Mouse (Mus musculus) thymus, postnatal 36 days (tissue): Measurements from ENCODE around the gene Pdik1l.
A peak's percentile ranks its signal among the peaks of the same experiment; 100 is the strongest.

Experiments used
- DNase-seq, 2 experiments: peaks; one replicate each; pipeline ENCODE4 v3.0.0; 2022; ENCODE audit warnings: mixed read lengths in 2 of 2

The Pdik1l gene

GRCm38 (mm10) chr4:134287575-134288025 lies at the start of gene Pdik1l:
TSS of gene Pdik1l (minus strand) at chr4:134287895.
- DNase-seq = peak; percentile 85 to 87

- DNase-seq = no peak
Observed at GRCm38 (mm10) chr4:134330281-134330680, 42.6 kb upstream of the Pdik1l start.

GRCm38 (mm10) chr4:134328832-134329231 lies 41.1 kb upstream of the Pdik1l start:
- no peak for DNase-seq

- no peak for DNase-seq
Observed at GRCm38 (mm10) chr4:134328151-134328550, 40.5 kb upstream of the Pdik1l start.

- DNase-seq = no peak
Observed at GRCm38 (mm10) chr4:134326859-134327530, 39.3 kb upstream of the Pdik1l start.

DNA sequence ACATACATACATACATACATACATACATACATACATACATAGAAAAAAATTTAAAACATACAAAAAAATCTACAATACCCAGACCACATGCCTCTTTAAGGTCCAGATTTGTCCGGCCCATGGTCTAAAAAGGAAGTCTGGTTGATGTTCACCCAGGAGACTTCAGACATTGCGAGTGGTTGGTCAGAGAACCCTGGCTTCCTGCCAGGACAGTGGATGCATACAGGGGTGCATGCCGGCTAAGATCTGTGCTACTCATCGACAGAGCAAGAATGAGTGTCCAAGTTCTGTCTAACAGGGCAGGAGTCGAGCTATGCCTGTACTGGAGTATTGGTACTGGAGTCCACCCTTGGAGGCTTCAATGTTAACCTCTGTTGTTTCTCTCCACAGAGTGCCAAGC lies 37.0 kb upstream of the Pdik1l start:
- DNase-seq = no peak

DNA sequence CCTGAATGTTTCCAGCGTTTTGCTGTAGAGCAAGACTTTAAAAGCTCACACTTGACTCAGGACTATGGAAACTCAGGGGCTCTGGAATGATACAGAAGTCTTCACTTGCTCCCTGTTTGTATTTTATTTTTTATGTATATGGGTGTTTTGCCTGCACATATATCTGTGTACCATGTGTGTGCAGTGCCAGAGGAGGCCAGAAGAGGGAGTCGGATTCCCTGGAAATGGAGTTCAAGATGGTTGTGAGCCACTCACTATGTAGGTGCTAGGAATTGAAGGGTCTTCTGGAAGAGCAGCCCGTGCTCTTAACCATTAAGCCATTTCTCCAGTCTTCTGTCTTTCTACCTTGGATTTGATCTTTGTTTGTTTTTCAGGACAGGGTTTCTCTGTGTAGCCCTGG lies 33.8 kb upstream of the Pdik1l start:
- no peak for DNase-seq

GRCm38 (mm10) chr4:134319674-134320073 lies 32.0 kb upstream of the Pdik1l start:
- no peak for DNase-seq

DNA sequence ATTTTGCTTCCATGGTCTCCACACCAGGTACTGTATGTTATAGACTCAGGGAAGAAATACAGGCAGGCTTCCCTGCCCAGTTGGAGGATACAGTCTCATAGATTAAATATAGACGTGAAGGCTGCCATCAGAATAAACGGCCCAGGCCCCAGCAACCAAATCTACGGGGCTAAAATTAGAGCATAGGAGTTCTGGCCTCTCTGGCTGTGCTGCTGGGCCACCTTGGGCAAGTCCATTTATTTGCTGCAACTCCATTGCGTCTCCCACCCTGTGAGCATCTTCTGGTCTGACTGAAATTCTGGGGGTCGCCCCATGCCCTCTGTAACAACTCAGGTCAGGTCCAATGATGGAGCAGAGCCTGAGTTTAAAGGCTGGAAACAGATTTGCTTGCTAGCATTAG lies 31.4 kb upstream of the Pdik1l start:
- DNase-seq = no peak

- DNase-seq = peak in 1 of 2 experiments; percentile 34
Observed at GRCm38 (mm10) chr4:134316390-134316789, 28.7 kb upstream of the Pdik1l start.

- DNase-seq = no peak
Observed at GRCm38 (mm10) chr4:134315470-134315869, 27.8 kb upstream of the Pdik1l start.

- no peak for DNase-seq
Observed at GRCm38 (mm10) chr4:134314876-134315275, 27.2 kb upstream of the Pdik1l start, which contains the start of gene Trim63. TSS of gene Trim63 (plus strand) at chr4:134315120.

DNA sequence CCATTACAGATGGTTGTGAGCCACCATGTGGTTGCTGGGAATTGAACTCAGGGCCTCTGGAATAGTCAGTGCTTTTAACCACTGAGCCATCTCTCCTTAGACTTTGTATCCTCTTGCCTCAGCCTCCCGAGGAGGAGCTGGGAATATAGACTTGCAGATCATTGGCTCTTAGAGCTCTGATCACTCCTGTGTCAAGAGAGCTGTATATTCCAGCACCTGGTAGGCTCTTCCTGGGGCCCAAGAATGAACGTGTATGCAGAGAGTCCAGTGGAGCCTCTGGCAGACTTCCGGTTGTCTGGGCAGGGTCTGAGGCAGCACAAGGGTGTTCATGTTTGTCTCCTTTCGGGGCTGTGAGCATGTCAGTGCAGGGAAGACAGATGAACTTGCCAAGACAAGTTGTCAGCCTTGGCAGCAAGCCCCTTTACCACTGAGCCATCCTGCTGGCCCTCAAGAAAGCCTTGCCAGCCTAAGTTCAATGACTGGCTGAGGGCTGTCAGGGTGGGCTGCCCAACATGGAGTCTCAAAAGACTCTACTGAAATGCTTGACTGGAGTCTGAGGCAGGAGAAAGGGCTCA lies 26.5 kb upstream of the Pdik1l start:
- no peak for DNase-seq

GRCm38 (mm10) chr4:134312901-134313300 lies 25.2 kb upstream of the Pdik1l start:
- DNase-seq = no peak

DNA sequence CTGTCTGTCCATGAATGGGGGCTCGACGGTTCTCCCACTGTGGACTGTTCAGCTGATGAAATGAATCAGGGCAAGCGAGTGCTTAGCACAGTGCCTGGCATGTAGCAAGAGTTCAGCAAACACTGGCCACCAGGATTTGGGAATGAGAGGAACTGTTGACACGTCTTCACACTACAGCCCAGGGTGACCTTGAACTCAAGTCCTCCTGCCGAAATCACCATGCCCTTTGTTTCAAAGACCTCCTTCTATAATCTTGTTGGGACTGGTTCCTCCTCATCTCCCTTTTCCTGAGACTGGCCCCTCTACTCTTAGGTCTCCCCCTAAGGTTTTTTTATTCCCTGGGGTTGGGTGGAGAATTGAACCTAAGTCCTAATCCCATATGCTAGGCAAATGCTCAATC lies 24.6 kb upstream of the Pdik1l start:
- no peak for DNase-seq

GRCm38 (mm10) chr4:134311784-134312183 lies 24.1 kb upstream of the Pdik1l start:
- no peak for DNase-seq

GRCm38 (mm10) chr4:134310656-134311055 lies 23.0 kb upstream of the Pdik1l start:
- no peak for DNase-seq

GRCm38 (mm10) chr4:134310106-134310505 lies 22.4 kb upstream of the Pdik1l start:
- DNase-seq = no peak

GRCm38 (mm10) chr4:134307367-134308072 lies 19.8 kb upstream of the Pdik1l start:
- peak; percentile 24 to 41 for DNase-seq

GRCm38 (mm10) chr4:134306963-134307362 lies 19.3 kb upstream of the Pdik1l start:
- no peak for DNase-seq

- DNase-seq = no peak
Observed at GRCm38 (mm10) chr4:134302084-134302483, 14.4 kb upstream of the Pdik1l start.

DNA sequence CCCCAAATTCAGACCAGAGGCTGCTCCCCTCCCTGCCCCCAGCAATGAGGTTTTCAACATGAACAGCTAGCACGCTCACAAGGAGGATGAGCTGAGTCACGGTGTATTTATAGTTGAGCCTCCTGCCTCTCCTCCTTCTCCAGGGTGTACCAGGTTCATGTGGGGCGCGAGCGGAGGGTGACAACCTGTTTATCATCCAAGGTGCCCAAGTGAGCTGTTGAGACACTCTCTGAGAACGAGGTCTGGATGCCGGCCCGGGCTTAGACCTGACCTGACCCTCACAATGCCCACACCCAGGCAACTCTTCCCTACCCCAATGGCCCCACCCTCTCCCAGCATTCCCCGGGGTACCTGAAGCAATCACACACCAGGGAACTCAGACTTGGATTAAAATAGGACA lies 12.6 kb upstream of the Pdik1l start:
- DNase-seq = no peak

- DNase-seq = no peak
Observed at GRCm38 (mm10) chr4:134299498-134299810, 11.8 kb upstream of the Pdik1l start.
